Mouse (Mus musculus) kidney, adult 11 months (tissue): ENCODE measurements around the gene 6330403K07Rik.

Experiments used
- DNase-seq: peaks from one replicate; pipeline ENCODE4 v3.0.0; 2022

Gene 6330403K07Rik

DNA sequence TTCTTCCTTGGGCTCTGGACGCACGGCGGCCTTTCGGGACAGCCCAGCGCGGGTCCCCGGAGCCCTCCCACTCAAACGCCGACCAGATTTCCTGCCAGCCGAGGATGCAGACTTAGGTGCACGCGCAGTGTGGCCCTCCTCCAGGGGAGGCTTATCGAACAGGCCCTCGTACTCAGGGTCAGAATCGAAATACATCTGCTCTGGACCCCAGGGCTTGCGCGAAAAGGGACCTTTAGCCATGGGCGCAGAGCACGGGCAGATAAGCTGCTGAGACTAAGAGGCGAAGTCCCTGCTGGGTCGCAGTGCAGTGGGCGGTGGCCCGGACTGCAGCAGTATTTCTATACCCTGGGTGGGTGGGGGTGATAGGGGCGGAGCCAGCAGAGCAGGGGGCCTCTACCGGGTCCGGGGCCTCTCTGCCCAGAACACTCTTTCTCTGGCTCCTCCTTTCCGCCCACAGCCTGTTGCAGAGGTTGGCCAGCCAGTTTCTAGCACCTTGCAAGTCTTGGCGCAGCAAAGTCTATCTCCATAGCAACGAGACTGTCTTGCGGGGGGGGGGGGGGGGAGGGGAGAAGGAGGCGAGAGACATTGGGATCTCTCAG is at the start of gene 6330403K07Rik:
6330403K07Rik (minus strand) TSS at position 351 of the 599 bp plus-strand sequence.
- no peak for DNase-seq

DNA sequence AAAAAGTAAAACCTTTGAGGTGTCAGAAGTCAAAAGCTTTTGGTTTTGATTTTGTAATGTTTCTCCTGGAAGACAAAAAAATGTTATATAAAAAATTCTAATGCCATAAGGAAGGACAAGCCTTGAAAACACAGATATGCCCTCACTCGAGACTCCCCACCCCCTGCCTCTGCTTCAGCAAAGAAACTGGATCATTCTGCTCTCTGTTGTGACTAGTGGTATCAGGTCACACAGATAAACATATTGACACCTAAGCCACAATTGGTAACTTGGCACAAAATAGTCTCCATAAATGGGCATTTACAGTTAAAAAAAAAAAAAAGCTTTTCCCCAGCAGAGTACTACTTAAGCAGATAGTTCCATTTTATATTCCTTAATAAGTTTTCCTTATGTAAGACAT is 43.0 kb upstream of the 6330403K07Rik start:
- no peak for DNase-seq

DNA sequence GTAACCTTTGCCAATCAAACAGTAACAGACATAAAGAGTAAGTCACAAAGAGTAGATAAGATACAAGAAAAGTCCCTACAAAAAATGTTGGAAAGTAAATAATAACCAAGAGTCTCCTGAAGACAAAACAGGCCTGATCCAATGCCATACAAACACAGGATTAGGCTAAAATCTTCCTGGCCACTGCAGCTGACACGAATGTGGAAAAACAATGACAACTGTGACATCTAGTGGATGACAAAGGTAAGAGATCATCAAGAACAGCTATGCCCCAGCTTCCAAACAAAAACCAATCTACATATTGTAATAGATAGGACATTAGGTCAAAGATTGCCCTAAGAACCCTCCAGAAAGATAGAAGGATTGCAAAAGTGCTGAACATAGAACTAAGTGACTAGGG is 19.2 kb upstream of the 6330403K07Rik start:
- DNase-seq: no peak

DNA sequence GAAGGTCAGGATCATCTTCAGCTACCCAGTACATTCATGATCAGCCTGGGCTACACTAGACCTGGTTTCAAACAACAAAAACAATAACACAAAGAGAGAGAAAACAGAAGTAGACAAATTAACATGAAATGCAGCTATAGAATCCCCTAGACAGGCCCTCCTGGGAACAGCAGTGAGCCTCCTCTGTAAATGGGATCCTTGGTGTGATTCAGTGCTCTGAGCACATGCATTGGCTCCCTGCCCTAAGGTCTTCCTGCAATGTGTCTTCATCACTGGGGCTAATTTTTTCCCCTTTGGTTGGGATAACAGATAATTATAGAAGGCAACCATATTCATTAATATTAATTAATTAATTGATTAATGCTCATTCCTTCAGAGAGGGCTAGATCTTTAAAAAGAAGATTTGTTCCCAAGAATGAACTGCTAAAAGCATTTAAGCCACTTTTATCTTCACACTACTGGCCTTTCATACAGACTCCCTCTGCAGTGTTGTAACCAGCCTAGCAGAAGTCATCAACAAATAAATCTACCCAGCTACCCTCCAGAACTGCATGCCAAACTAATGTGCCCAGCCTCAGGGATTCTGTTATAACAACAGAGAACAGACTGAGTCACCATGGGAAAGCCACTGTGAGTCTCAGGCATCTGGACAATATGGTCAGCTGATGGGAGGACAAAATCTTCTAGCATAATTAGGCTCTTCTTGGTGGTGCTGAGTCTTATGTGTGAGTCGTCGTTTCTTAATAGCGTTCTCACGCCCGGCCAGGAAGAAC is 6.4 kb upstream of the 6330403K07Rik start:
- DNase-seq: no peak

DNA sequence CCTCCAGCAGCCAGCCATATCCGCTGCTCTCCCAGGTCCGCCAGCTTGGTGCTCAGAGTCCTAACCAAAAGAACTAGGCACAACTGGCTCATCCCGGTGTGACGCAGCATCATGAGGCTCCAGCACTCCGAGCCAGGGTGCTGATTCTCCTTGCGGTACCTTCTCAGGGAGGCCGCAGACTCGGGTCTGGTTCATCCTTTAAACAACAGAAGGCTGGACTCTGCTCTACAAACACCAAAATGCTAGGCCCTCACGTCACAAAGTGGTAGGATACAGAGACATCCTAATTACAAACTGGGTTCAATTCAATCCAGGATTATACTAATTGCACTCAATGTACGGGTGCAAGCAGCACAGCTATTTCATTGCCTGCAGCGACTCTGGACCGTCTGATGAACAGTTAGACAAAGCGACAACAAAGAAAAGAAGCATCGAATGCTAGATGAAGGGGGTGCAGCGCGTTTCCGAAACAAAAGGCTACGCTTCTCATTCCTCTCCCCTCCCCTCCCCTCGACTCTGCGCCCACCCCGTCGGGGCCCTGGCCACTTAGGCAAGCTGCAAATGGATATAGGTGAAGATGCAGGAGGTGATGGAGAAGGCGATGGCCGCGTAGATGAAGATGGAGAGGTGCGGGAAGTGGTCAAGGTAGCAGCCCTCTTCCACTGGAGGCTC is 686 bp downstream of the 6330403K07Rik start:
- no peak for DNase-seq

DNA sequence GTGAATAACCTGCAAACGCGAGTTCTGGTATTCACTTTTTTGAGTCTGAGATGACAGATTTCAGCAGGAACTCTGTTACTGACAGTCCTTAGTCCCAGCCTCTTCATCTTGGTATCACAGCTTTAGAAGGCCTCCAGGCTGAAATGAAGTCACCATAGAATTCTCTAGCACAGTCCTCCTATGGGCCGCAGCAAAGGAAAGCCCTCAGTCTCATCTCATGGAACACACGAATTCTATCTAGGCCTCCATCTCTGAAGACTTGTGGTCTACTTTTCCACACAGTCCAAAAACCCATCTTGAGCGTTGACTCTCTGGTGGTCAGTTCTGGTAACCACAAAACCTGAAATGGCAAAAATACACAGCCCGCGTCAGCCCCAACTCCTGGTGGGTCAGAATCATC is 1.2 kb downstream of the 6330403K07Rik start:
- no peak for DNase-seq

DNA sequence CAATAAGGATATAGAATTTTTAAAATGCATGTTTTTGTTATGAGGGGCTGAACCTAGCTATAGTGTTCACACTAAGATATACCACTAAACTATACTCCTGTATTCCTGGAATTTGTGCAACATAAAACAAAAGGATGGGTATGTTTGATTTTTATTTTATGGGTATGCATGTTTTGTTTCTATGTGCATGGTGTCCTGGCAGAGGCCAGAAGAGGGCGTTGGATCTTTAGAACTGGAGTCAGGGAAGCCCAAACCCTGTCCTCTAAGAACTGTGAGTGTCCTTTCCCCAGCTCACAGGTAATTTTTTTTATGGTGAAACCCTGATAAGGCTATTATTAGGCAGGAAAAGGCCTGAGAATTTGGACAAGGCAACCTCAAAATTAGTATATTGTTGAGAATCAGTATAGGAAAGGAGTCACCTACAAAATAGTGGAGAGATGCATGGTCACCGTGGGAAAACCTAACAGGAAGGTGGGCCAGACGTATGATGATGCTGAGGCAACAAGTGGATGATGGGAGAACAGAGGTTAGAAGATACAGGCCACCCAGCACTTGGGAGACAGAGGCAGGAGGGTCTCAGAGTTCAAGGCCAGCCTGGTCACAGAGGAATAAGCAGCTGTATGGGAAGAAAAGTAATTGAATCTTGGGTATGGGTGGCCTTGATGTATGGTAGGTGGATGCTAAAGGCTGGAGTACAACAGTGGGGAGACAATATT is 3.8 kb downstream of the 6330403K07Rik start:
- no peak for DNase-seq

DNA sequence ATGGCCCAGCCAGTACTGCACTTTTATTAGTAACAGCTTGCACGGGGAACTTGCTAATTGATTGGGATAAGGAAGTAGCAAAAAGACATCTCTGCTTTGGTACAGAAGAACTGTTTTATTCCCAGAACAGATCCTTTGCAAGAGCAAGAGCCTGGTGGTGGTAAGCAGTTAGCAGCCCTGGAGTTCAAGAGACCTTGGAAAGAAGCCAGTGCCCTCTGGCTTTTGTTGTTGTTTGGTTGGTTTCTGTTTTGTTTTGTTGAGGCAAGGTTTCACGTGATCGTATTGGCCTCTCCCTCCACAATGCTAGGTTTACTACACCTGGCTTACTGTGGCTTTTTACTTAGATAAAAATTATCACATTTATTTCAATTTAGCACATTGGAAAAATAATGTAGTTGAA is 5.0 kb downstream of the 6330403K07Rik start:
- no peak for DNase-seq

DNA sequence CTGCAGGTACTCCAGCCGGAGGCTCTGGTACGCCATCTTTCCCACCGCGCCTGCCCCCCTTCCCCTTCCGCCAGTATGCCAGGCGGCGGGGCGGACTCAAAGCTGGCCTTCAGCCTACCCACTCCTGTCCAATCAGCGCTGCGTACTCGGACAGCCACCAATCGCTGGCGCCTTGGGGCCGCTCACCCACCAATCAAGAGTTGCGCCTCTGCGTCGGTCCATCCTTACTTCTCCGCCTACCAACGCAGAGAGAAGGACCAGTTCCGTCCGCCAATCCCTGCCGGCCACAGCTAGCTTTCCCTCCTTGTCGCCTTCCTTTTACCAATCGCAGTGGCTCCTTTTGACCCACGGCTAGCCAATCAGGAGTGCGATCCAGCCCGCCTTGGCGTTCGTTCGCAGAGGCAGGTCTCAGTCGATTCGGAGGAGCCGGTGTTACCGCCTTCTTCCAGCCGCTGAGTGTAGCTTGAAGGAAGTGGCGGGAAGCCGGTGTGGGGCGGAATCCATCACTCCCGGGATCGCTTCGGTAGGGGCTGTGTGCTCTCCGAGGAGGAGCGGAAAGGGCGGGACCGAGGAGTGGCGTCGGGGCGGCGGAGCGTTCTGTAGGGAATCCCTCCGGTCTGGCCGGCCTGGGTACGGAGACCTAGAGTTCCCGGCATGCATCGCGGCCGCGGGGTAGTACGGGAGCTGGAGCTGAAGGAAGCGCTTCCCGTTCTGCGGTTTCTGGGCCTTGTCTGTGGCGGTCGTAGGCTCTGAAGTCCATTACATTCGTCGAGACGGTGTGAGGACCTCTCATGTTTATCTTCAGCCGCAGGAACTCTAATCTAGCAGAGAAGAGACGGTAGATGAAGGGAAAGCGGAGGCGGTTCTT is 13.9 kb downstream of the 6330403K07Rik start, which contains the start of the genes Mis12 and Derl2:
Mis12 (plus strand) TSS at position 411 of the 868 bp plus-strand sequence.
Derl2 (minus strand) TSS at position 641 of the 868 bp plus-strand sequence.
- DNase-seq: peak; percentile 100

DNA sequence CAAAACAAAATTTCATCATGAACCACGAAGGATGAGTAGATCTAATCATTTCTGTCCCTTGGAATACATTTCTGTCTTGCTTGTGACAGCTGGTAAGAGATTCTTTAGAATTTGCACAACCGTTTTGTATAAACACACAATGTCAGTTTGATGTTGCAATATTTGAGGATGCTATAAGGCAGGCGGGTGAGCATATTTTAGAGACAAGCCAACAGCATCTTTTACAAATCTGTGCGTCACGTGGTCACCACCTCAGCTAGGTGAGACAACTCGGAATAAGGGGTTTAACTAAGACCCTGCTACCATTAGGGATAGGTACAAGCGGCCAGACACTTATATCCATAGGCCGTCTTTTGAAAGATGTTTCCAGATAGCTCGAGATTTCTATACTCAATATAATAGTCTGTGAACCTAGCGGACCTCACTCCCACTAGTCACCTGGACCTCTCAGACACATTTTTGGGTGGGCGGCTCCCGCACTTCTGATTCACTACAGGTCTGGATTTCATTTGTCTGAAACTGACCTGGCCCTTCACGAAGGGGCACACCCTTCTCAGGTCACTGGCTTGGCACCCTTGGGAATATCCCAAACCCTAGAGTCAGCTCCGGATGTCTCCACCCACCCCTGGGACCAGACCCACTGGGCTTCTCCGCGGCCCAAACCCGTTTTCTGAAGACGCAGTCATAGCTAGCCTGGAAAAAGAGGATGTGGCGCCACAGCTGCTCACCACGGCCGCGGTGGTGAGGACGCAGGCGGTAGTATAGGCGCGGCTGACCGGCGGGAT is 14.7 kb downstream of the 6330403K07Rik start:
- no peak for DNase-seq

DNA sequence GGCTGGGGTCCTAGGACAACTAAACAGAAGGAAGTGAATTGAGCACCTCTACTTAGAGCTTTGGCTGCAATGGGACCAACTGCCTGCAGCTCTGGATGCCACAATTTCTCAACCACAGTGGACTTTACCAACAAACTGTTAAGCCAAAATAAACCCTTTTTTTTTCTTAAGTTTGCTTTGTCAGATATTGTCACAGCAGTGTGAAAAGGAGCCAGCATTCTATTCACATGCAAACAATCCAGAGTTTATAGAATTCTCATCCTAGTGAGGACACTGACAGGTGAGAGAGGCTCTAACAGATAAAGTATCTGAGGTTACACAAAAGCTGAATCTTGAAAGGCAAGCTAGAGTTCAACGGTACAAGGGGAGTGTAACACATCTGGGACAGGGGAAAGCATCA is 16.3 kb downstream of the 6330403K07Rik start:
- no peak for DNase-seq

DNA sequence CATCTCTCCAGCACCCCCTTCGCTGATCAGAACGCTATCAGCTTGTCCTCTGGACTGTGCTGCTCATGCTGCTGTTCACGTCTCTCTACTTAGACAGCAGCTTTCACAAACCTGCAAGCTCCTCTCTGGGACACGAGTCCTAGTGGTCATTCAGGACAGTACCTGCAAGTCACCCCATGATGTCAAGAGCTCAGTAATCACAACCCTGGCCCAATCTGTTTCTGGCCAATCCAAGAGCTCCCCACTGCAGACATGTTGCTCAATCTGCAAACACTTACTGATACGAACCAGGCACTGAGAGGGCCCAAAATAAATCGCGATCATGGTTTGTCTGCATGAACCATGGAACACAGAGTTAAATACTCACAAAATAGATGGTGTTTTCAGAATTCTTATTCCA is 20.6 kb downstream of the 6330403K07Rik start:
- DNase-seq: no peak

DNA sequence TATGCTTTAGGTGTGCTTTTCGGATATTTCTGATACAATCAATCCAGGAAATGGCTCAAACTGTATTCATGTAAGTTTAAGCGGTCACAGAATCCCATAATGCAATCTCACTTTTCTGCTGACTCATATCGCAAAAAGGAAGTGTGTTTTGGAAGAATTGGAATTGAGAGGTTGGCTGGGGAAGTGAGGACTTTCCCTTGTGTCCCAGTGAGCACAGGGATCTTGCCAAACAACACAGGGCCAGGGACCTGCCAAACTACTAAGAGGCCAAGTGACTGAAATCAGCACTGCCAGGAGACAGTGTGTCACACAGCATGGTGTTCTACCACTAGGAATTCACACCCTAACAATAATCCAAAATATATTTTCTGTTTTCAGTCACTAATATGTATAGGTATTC is 25.0 kb downstream of the 6330403K07Rik start:
- DNase-seq: no peak

DNA sequence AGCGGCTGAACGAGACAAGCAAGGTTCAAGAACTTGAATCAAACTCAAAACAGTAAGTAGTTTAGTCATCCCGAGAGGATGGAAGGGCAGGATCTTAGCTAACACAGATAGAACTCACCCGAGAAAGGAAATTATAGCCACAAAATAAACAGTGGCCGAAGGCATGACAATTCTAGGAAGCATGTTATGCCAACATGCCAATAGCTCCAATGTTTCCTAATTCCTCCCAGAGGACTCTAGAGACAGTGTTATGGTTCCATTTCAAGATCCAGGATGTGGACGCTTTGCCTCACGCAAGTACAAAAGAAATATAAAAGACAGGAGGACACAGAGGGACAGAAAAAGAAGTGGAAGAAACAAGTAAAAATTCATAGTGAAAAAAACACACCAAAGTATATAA is 25.5 kb downstream of the 6330403K07Rik start:
- DNase-seq: no peak

DNA sequence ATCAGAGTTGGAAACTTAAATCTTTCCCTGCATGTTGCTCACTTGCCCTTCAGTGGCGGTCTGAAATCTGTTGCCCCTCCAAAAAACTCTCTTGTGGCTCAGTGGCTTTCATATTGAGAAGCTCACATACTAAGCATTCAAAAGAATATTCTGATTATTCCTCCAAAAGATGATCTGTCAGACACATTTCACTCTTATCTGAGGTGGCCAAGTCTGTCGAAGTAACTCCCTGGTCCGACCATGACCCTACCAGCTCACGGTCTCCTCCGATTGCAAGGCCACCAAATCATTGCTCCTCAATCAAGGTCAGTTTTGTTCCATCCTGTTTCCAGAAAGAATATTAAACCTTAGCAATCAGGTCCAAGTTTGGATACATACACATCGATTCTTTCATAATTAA is 26.3 kb downstream of the 6330403K07Rik start:
- no peak for DNase-seq

DNA sequence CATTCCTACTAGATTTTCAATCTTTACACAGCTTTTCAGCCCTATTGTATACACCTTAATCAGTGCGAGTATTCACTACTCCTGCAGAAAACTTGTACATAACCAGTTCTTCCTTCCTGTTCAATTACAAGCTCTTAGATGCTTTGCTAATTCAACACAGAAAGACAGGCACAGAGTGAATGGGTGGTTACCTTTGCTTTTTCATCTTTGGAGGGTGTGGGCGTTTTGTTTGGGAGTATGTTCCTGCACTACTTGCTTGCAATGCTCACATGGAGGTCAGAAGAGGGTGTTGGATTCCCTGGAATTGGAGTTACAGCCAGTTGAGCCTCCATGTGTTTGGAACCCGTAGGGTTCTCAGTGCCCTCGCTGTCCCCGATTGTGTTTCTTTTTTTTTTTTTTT is 28.3 kb downstream of the 6330403K07Rik start:
- no peak for DNase-seq

DNA sequence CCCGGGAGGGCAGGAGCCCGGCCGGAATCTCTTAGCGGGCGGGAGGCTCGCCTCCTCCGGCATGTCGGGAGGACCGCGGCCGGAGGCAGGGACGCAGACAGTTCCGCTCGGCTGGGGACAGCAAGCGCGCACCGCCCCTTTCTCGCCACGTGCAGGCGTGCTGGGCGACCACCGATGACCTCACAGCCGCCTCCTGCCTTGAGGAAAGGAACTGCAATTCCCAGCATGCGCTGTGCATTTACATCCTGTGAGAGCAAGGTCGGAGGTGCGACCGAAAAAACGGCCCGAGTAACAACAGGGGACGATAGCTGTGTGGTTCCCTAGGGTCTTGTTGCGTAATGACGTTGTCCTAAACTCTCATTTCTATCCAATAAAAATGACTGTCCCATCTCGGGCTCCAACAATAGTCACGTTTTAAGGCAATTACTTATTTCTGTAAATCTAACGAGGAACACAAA is 29.0 kb downstream of the 6330403K07Rik start, which contains the start of gene Dhx33:
Dhx33 (minus strand) TSS at position 122 of the 458 bp plus-strand sequence.
- peak; percentile 98 for DNase-seq

DNA sequence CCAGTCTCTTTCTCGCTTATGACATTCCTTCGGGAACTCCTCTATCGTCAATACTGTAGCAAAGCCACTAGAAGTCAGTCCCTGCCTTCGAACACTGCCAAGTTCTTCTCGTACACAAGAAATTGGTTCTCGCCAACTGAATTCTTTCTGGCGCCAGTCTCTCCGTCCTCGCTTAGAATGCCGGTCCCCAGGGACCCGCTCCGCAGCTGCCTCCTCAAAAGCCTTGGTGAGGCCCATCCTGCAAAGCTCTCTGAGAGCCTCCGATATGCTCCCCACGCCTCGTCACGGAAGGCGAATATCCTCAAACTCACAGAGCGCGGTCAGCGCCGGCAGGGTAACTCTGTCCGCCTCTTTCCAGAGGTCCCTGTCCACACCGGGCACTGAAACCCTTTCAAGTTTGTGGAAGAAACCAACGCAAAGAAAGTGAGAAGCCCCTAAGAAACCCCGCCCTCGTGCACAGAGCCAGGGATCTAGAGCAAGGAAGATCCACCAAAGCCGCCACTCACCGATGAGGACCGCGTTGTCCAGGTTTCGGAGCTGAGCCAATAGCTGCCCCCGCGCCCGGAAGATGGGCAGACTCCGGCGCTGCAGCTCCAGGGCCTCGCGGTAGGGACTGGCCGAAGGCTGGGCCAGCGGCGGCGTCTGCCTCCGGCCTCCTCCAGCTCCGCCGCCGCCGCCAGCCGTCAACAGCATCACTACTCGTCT is 29.6 kb downstream of the 6330403K07Rik start:
- DNase-seq: no peak

DNA sequence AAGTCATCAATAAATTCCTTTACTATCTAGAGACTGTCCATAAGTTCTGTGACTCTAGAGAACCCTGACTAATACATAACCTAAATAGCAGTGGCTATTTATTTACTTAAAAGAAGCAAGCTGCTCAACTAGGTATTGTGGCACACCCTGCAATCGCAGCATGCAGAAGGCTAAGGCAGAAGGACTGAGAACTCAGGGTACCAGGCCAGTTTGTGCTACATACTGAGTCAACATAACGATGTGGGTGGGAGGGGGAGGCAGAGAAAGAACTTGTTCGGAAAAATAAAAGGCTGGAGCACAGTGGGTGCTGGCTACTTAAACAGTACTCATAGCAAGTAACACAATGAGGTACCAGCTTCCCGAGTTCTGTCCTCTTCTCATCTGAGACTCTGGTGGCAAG is 32.1 kb downstream of the 6330403K07Rik start:
- no peak for DNase-seq

DNA sequence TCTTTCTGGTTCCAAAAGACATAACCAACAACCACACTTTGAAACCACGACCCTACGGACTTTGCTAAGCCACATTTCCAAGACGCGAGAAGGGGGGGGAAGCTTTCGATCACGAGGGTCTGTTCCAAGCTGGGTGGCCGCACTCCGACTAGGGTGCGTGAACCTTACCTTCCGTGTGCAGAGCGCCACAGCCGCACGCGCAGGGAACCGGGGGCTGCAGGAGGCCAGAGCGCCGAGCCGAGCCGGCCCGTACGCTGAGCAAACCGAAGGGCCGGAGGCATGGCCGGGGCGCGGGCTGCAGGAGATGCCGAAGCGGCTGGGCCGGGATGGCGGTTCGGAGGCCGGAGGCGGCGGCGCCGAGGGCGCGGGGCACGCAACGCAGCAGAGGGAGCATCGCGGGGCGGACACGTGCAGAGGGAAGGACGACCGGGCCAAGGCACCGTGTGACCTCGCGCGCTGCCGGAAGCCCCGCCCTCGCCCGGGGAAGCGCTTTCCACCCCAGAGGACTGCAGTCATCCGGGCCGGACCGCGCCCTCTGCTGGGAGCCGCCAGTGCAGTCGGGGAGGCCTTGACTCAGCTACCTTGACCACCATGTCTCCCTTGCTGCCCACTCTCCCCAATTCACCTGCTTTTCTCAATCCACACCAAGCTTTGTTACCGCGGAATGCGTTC is 50.6 kb downstream of the 6330403K07Rik start, which contains the start of gene C1qbp:
C1qbp (minus strand) TSS at position 470 of the 672 bp plus-strand sequence.
- peak; percentile 89 for DNase-seq
